Mouse (Mus musculus): Measurements from ENCODE around the gene Ciao2a.

The Ciao2a gene

GRCm38 (mm10) chr9:66120945-66121344, 5.5 kb upstream of the Ciao2a start:
- DNase-seq: no peak

GRCm38 (mm10) chr9:66121421-66121820, 5.0 kb upstream of the Ciao2a start:
- DNase-seq: no peak

- no peak for DNase-seq
Measured at GRCm38 (mm10) chr9:66123648-66124047, 2.8 kb upstream of the Ciao2a start.

GRCm38 (mm10) chr9:66124111-66124531, 2.3 kb upstream of the Ciao2a start:
- no peak for DNase-seq

- peak; percentile 93 for DNase-seq
Measured at GRCm38 (mm10) chr9:66124681-66125542, 1.5 kb upstream of the Ciao2a start.

GRCm38 (mm10) chr9:66125543-66126455, 612 bp upstream of the Ciao2a start:
- DNase-seq: no peak

GRCm38 (mm10) chr9:66127193-66127546, 759 bp downstream of the Ciao2a start:
- no peak for DNase-seq

GRCm38 (mm10) chr9:66127884-66128283, 1.5 kb downstream of the Ciao2a start:
- DNase-seq: no peak

GRCm38 (mm10) chr9:66131466-66131865, 5.1 kb downstream of the Ciao2a start:
- DNase-seq: no peak

GRCm38 (mm10) chr9:66135967-66136366, 9.6 kb downstream of the Ciao2a start:
- DNase-seq: no peak

GRCm38 (mm10) chr9:66138193-66138592, 11.8 kb downstream of the Ciao2a start:
- DNase-seq: no peak

GRCm38 (mm10) chr9:66142265-66142664, 15.9 kb downstream of the Ciao2a start:
- no peak for DNase-seq

- DNase-seq: peak; percentile 78
Measured at GRCm38 (mm10) chr9:66144248-66144647, 17.8 kb downstream of the Ciao2a start.

- DNase-seq: no peak
Measured at GRCm38 (mm10) chr9:66146141-66146540, 19.7 kb downstream of the Ciao2a start.

- DNase-seq: no peak
Measured at GRCm38 (mm10) chr9:66152011-66152410, 25.6 kb downstream of the Ciao2a start.

GRCm38 (mm10) chr9:66153594-66153993, 27.2 kb downstream of the Ciao2a start:
- DNase-seq: no peak

- no peak for DNase-seq
Measured at GRCm38 (mm10) chr9:66154013-66154412, 27.6 kb downstream of the Ciao2a start.

- DNase-seq: no peak
Measured at GRCm38 (mm10) chr9:66155534-66155933, 29.1 kb downstream of the Ciao2a start.

- DNase-seq: peak; percentile 43
Measured at GRCm38 (mm10) chr9:66157958-66158830, 31.8 kb downstream of the Ciao2a start, which contains the start of gene Dapk2. Gene Dapk2 (plus strand): TSS chr9:66158223.

- no peak for DNase-seq
Measured at GRCm38 (mm10) chr9:66158885-66159430, 32.5 kb downstream of the Ciao2a start.

- no peak for DNase-seq
Measured at GRCm38 (mm10) chr9:66160155-66160554, 33.7 kb downstream of the Ciao2a start.

GRCm38 (mm10) chr9:66162995-66163394, 36.6 kb downstream of the Ciao2a start:
- no peak for DNase-seq

Measured in cerebellum, adult 8-10 months (tissue).